Mouse (Mus musculus) MEL (cell line): ENCODE measurements around the gene Spryd7.

Experiments
- CHD1 ChIP-seq: IDR thresholded peaks from 2 replicates; pipeline ENCODE4 v1.6.1; 2012; ENCODE audit warnings: low read depth, mild to moderate bottlenecking, inconsistent platforms, low read length, improper control_type of control experiment
- CHD2 ChIP-seq: IDR thresholded peaks from 2 replicates; pipeline ENCODE4 v1.6.1; 2011; ENCODE audit warnings: low read length, improper control_type of control experiment
- CTCF ChIP-seq, 3 experiments: IDR thresholded peaks in 2 of 3; conservative IDR thresholded peaks in 1 of 3; 2 replicates each; pipeline ENCODE4 v1.5.1; 2011 to 2012; ENCODE audit warnings: low read length in 3 of 3, low read depth in 2 of 3, mild to moderate bottlenecking in 2 of 3, improper control_type of control experiment in 1 of 3, inconsistent platforms in 1 of 3, mixed read lengths in 1 of 3, moderate library complexity in 1 of 3; ENCODE audit not compliant: control insufficient read depth in 1 of 3, insufficient read depth in 1 of 3, poor library complexity in 1 of 3, severe bottlenecking in 1 of 3
- ETS1 ChIP-seq: IDR thresholded peaks from 2 replicates; pipeline ENCODE4 v1.6.1; 2012; ENCODE audit warnings: low read depth, mild to moderate bottlenecking, inconsistent platforms, low read length, improper control_type of control experiment, moderate library complexity
- JUND ChIP-seq: IDR thresholded peaks from 2 replicates; pipeline ENCODE4 v1.6.1; 2011; ENCODE audit warnings: low read depth, mild to moderate bottlenecking, improper control_type of control experiment, low read length
- MYB ChIP-seq: IDR thresholded peaks from 2 replicates; pipeline ENCODE4 v1.6.1; 2011; ENCODE audit warnings: mild to moderate bottlenecking, low read depth, low read length, improper control_type of control experiment
- POLR2A ChIP-seq, 2 experiments: IDR thresholded peaks; 2 replicates each; pipeline ENCODE4 v1.6.1; 2011 to 2012; ENCODE audit warnings: low read length in 2 of 2, mild to moderate bottlenecking in 2 of 2, control low read depth in 1 of 2, improper control_type of control experiment in 1 of 2, low read depth in 1 of 2, moderate library complexity in 1 of 2; ENCODE audit not compliant: control insufficient read depth in 1 of 2, insufficient read depth in 1 of 2, poor library complexity in 1 of 2
- POLR2AphosphoS5 ChIP-seq: IDR thresholded peaks from 2 replicates; pipeline ENCODE4 v1.6.1; 2012; ENCODE audit warnings: low read depth, borderline replicate concordance, mild to moderate bottlenecking, inconsistent platforms, low read length, moderate library complexity, mixed read lengths
- ZC3H11A ChIP-seq: IDR thresholded peaks from 2 replicates; pipeline ENCODE4 v1.6.1; 2012; ENCODE audit warnings: low read depth, mild to moderate bottlenecking, inconsistent platforms, low read length, improper control_type of control experiment
- ZNF384 ChIP-seq: IDR thresholded peaks from 2 replicates; pipeline ENCODE4 v1.6.1; 2012; ENCODE audit warnings: low read depth, mild to moderate bottlenecking, inconsistent platforms, low read length, improper control_type of control experiment

- TF ChIP-seq CTCF (IDR thresholded peaks at IDR 0.05 in 2 of 3, conservative IDR thresholded peaks at IDR 0.05 in 1 of 3; ENCODE audit: control insufficient read depth in 1 of 3, insufficient read depth in 1 of 3, low read depth in 2 of 3, low read length in 3 of 3, poor library complexity in 1 of 3, severe bottlenecking in 1 of 3) (no peak), POLR2A (IDR thresholded peaks at IDR 0.05; ENCODE audit: control insufficient read depth in 1 of 2, insufficient read depth in 1 of 2, low read depth in 1 of 2, low read length in 2 of 2, poor library complexity in 1 of 2) (no peak), JUND (no peak), ZC3H11A (no peak), CHD1 (no peak), ZNF384 (no peak), POLR2AphosphoS5 (no peak), ETS1 (no peak), CHD2 (no peak), MYB (no peak)
These were observed 3.2 kb upstream of the Spryd7 start for GRCm38 (mm10) chr14:61559856-61560255.
